Mouse (Mus musculus) gastrocnemius, adult 8-10 months (tissue): ENCODE results near the gene Pdpk1. TPM values are rescaled to one million over a fixed set of nuclear protein-coding genes. Genes with fewer than 3 reads are reported as not detected.

Source experiments
- DNase-seq, 2 experiments: peaks; one replicate each; pipeline ENCODE4 v3.0.0; 2022; ENCODE audit warnings: low spot score in 2 of 2
- total RNA-seq, 4 experiments: library from RNA; stranded (reverse); gene quantifications; 2 replicates each; pipeline ENCODE4 v1.2.4; 2022

Pdpk1 gene
- total RNA-seq, 4 experiments from 2014 or later = 36.6 to 43.2 (median 39.8) TPM

- DNase-seq = no peak
Measured at GRCm38 (mm10) chr17:24044482-24044881, 106.2 kb downstream of the Pdpk1 start.

- no peak for DNase-seq
Measured at GRCm38 (mm10) chr17:24037844-24038243, 112.9 kb downstream of the Pdpk1 start, which contains the start of gene Prss27. Gene Prss27 (plus strand): TSS chr17:24038144.

GRCm38 (mm10) chr17:24037360-24037759 lies 113.4 kb downstream of the Pdpk1 start:
- no peak for DNase-seq

- no peak for DNase-seq
Measured at GRCm38 (mm10) chr17:24036954-24037353, 113.8 kb downstream of the Pdpk1 start.

GRCm38 (mm10) chr17:24035087-24035486 lies 115.6 kb downstream of the Pdpk1 start:
- no peak for DNase-seq

- no peak for DNase-seq
Measured at GRCm38 (mm10) chr17:24030551-24030950, 120.2 kb downstream of the Pdpk1 start.

- no peak for DNase-seq
Measured at GRCm38 (mm10) chr17:24029477-24029876, 121.2 kb downstream of the Pdpk1 start.

Other genes with a start within 250 kb of the Pdpk1 start
- gene Dcpp3, start 233.5 kb downstream of the Pdpk1 start, total RNA-seq = not detected
- not detected for gene Sbp, start 209.3 kb downstream of the Pdpk1 start, total RNA-seq
- not detected for gene Sbpl, start 195.7 kb downstream of the Pdpk1 start, total RNA-seq
- not detected for gene Prss30, start 170.4 kb downstream of the Pdpk1 start, total RNA-seq
- gene Prss22, start 152.8 kb downstream of the Pdpk1 start, total RNA-seq = not detected
- gene Prss27, start 112.8 kb downstream of the Pdpk1 start, total RNA-seq = not detected
- gene Kctd5, start 77.4 kb downstream of the Pdpk1 start, total RNA-seq = 1 to 10 TPM; 5.8 to 8.0 (median 6.1) TPM
- 10 to 100 TPM in 2 of 4 experiments, 1 to 10 TPM in 2; 9.4 to 12.8 (median 10.3) TPM for gene Amdhd2, start 12.8 kb upstream of the Pdpk1 start, total RNA-seq
- 100 to 1,000 TPM; 152 to 173 (median 158) TPM for gene Atp6v0c, start 18.8 kb upstream of the Pdpk1 start, total RNA-seq
- gene Tbc1d24, start 54.6 kb upstream of the Pdpk1 start, total RNA-seq = 1 to 10 TPM; 4.8 to 7.0 (median 5.8) TPM
- gene Ntn3, start 58.6 kb upstream of the Pdpk1 start, total RNA-seq = under 1 TPM; 0.19 to 0.53 (median 0.42) TPM
- 1 to 10 TPM; 1.1 to 1.5 (median 1.3) TPM for gene Tedc2, start 69.9 kb upstream of the Pdpk1 start, total RNA-seq
- under 1 TPM; 0.10 to 0.48 (median 0.32) TPM for gene Ccnf, start 100.6 kb upstream of the Pdpk1 start, total RNA-seq
- gene Abca17, start 200.1 kb upstream of the Pdpk1 start, total RNA-seq = not detected
- gene Abca3, start 201.0 kb upstream of the Pdpk1 start, total RNA-seq = 1 to 10 TPM; 5.7 to 6.7 (median 6.4) TPM